In the genomic region with DNA sequence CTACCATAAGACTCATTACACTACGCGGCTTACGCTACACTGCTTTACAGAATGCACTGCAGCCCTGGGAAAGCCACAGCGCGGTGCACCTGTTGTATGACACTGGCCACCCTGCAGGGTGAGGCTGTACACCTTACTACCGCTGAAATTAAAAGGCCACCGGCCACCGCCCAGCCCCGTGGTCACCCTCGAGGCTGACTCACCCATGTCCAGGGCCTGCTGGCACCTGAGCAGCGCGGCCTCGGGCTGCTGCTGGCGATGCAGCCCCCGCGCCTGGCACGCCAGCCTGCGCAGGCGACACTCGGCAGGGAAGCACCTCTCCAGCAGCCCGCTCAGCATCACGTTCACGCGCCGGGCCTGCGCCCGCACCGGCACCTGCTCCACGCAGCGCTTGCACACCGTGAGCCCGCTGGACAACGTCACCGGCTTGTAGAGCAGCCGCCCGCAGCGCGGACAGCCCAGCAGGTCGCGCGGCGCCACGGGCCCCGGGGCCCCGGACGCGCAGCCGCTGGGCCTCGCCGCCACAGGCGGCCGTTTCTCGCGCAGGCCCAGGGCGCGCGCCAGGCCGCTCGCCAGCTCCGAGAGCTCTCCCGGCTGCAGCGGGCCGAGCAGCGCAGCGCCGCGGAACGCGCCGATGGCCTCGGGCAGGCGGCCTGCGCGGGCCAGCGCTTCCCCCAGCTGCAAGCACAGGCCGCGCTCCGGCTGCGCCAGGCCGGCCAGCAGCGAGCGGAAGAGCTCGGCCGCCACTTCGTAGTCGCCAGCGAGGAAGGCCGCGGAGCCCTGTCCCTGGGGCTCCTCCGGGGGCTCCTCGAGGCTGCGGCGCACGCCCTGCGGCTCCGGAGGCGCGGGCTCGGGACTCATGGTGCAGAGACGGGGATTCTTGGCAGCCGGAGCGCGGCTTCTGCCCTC, we compare ENCODE assay signal across 8 mouse cellular contexts. TPM values are rescaled to one million over a fixed set of nuclear protein-coding genes. Genes with fewer than 3 reads are reported as not detected.
A peak's percentile ranks its signal among the peaks of the same experiment; 100 is the strongest.
DNase-seq lines count a peak whose midpoint lies in the region; ATAC-seq and TF ChIP-seq lines count a peak whose summit lies in the region.

No protein-coding gene starts in this region.

- DNase-seq in gastrocnemius, adult 2 months, result peak; percentile 56
- DNase-seq in gastrocnemius, adult 18-20 months (ENCODE audit: low spot score), result no peak
- peak; percentile 51 to 52 for DNase-seq in heart, postnatal 10 days
- DNase-seq in left cerebral cortex, adult 2 months (ENCODE audit: extremely low spot score in 1 of 2, low spot score in 2 of 2), result peak; percentile 68 to 71
- peak; percentile 12 to 13 for DNase-seq in urinary bladder, postnatal 36 days (ENCODE audit: low spot score in 2 of 2)

- H3K27ac ChIP-seq in gastrocnemius, adult 2 months, result peak overlapping the region; percentile 24; the same call in 1 of the 2 replicates
- H3K27ac ChIP-seq in bone marrow, adult 2 months (ENCODE audit: control insufficient read depth, insufficient read depth, low read depth, low read length, poor library complexity), result no peak overlapping the region; the same call in 1 of the 2 replicates
- no peak overlapping the region for H3K27ac ChIP-seq in embryonic fibroblast, embryonic 13.5 days (ENCODE audit: insufficient read depth, low read length)
- peak overlapping the region; percentile 96 for H3K27ac ChIP-seq in left cerebral cortex, adult 2 months
- H3K27ac ChIP-seq in midbrain, embryonic 15.5 days, result peak overlapping the region; percentile 96

- H3K4me1 ChIP-seq in bone marrow, adult 2 months (ENCODE audit: control insufficient read depth, insufficient read depth, low read length), result no peaks in the 10 kb centered on the region
- H3K4me1 ChIP-seq in embryonic fibroblast, embryonic 13.5 days (ENCODE audit: control insufficient read depth, insufficient read depth, low read length), result no peaks in the 10 kb centered on the region
- H3K4me1 ChIP-seq in midbrain, embryonic 15.5 days, result peaks cover 19% of the 10 kb centered on the region

- H3K4me2 ChIP-seq in midbrain, embryonic 15.5 days, result peak overlapping the region; percentile 97

- peak overlapping the region; percentile 76 for H3K4me3 ChIP-seq in gastrocnemius, adult 2 months
- peak overlapping the region; percentile 16 for H3K4me3 ChIP-seq in bone marrow, adult 2 months (replicated peaks; ENCODE audit: control insufficient read depth, low read depth, low read length)
- H3K4me3 ChIP-seq in embryonic fibroblast, embryonic 13.5 days (ENCODE audit: insufficient read depth, low read length), result peak overlapping the region; percentile 35
- peak overlapping the region; percentile 73 for H3K4me3 ChIP-seq in left cerebral cortex, adult 2 months
- peak overlapping the region; percentile 91 for H3K4me3 ChIP-seq in midbrain, embryonic 15.5 days

- H3K36me3 ChIP-seq in midbrain, embryonic 15.5 days (replicated peaks), result no peaks in the 10 kb centered on the region

- intact Hi-C loops in gastrocnemius, adult 2 months (cut with DNase I), result no loop called here
- intact Hi-C loops in heart, postnatal 10 days (cut with DNase I), result no loop called here
- intact Hi-C loops in left cerebral cortex, adult 2 months (cut with DNase I), result no loop called here

- peak; percentile 77 for ATAC-seq in midbrain, embryonic 15.5 days (replicated peaks)

- H3K9me3 ChIP-seq in midbrain, embryonic 15.5 days, result no peaks in the 10 kb centered on the region

- TF ChIP-seq POLR2A in bone marrow, adult 2 months (IDR thresholded peaks at IDR 0.05; ENCODE audit: borderline replicate concordance, control insufficient read depth, low read depth, low read length), result no peak
- TF ChIP-seq POLR2A in embryonic fibroblast, embryonic 13.5 days (IDR thresholded peaks at IDR 0.05; ENCODE audit: low read depth, low read length), result no peak

- no peaks in the 10 kb centered on the region for H3K27me3 ChIP-seq in midbrain, embryonic 15.5 days (replicated peaks)

- H3K9ac ChIP-seq in midbrain, embryonic 15.5 days, result peak overlapping the region; percentile 95

- 4% methylated on average over 101 of the region's 103 CpGs for WGBS in bone marrow, adult 2 months
- WGBS in midbrain, embryonic 15.5 days, result 1% methylated on average over 103 of the region's 103 CpGs

- no peak for TF ChIP-seq CTCF in gastrocnemius, adult 2 months (IDR thresholded peaks at IDR 0.05)
- no peak for TF ChIP-seq CTCF in bone marrow, adult 2 months (IDR thresholded peaks at IDR 0.05; ENCODE audit: control insufficient read depth, insufficient read depth, low read length)
- TF ChIP-seq CTCF in embryonic fibroblast, embryonic 13.5 days (IDR thresholded peaks at IDR 0.05; ENCODE audit: borderline replicate concordance, insufficient read depth, low read length), result no peak
- TF ChIP-seq CTCF in left cerebral cortex, adult 2 months (IDR thresholded peaks at IDR 0.05), result no peak; the same call in 1 of the 2 replicates

RNA-seq across cellular contexts. Expression of a gene that starts 0.7 kb away (rescaled TPM):
- total RNA-seq in gastrocnemius, adult 2 months (2021), result under 1 TPM; 0.15 to 0.73 TPM
- total RNA-seq in gastrocnemius, adult 18-20 months (2021), result under 1 TPM; 0.24 to 0.50 TPM
- polyA plus RNA-seq in bone marrow, adult 2 months (2011; ENCODE audit: insufficient read depth, insufficient read length, low replicate concordance, missing spikeins), result 0.59 and 0.72 TPM in 2 replicates
- 0.52 and 1.9 TPM in 2 replicates for polyA plus RNA-seq in embryonic fibroblast, embryonic 13.5 days (2011; ENCODE audit: insufficient read length, low read depth, missing spikeins)
- total RNA-seq in heart, postnatal 10 days (2021), result 1 to 10 TPM; 2.1 to 3.9 TPM
- total RNA-seq in left cerebral cortex, adult 2 months (2021), result 100 to 1,000 TPM; 120 to 123 TPM
- polyA plus RNA-seq in midbrain, embryonic 15.5 days (2015; fragmentation: Nextera tagmentation; extraction: Ambion mirVana), result 22.2 and 26.4 TPM in 2 replicates

Comparison
In these comparisons a context has a peak if more than half of its experiments do, and no peak if none do; other contexts are left out.
1. H3K27ac ChIP-seq: peak in gastrocnemius, adult 2 months (single experiment), left cerebral cortex, adult 2 months (single experiment) and midbrain, embryonic 15.5 days (single experiment); none in bone marrow, adult 2 months (single experiment) and embryonic fibroblast, embryonic 13.5 days (single experiment).
2. H3K4me3 ChIP-seq: peak in every context shown above with its lines; median percentile 91 in midbrain, embryonic 15.5 days; 76 in gastrocnemius, adult 2 months; 73 in left cerebral cortex, adult 2 months; 35 in embryonic fibroblast, embryonic 13.5 days; 16 in bone marrow, adult 2 months.
3. RNA of a gene that starts 0.7 kb away (total RNA-seq): 120 to 123 TPM in left cerebral cortex, adult 2 months; 2.1 to 3.9 TPM in heart, postnatal 10 days, 0.15 to 0.73 TPM in gastrocnemius, adult 2 months and 0.24 to 0.50 TPM in gastrocnemius, adult 18-20 months; every median in the first group is over 10 times any median in the second.